Mouse (Mus musculus) C2C12 (cell line): Measurements from ENCODE around the gene Bpifb5.

Source experiments
- FOSL1 ChIP-seq: IDR thresholded peaks from one replicate; pipeline ENCODE4 v1.8.0; 2011; ENCODE audit warnings: mild to moderate bottlenecking, low read length; ENCODE audit not compliant: poor library complexity, insufficient read depth, severe bottlenecking
- USF1 ChIP-seq: IDR thresholded peaks from one replicate; pipeline ENCODE4 v1.6.1; 2011; ENCODE audit warnings: low read depth, mild to moderate bottlenecking, control low read depth, moderate library complexity

GRCm38 (mm10) chr2:154211121-154211520, 12.4 kb upstream of the Bpifb5 start:
- TF ChIP-seq USF1 = no peak
- no peak for TF ChIP-seq FOSL1
